8 mouse cellular contexts compared by ENCODE assay signal in genomic region chr13:74350435-74350906, GRCm38 (mm10). TPM values are rescaled to one million over a fixed set of nuclear protein-coding genes. Genes with fewer than 3 reads are reported as not detected.
DNase-seq lines count a peak whose midpoint lies in the region; ATAC-seq and TF ChIP-seq lines count a peak whose summit lies in the region.

No protein-coding gene starts in this region.

- peaks cover 36% of the 10 kb centered on the region for H3K36me3 ChIP-seq in erythroblast, embryonic 14.5 days (ENCODE audit: control insufficient read depth)
- H3K36me3 ChIP-seq in spleen, adult 2 months (ENCODE audit: control insufficient read depth, insufficient read depth, low read length), result no peaks in the 10 kb centered on the region
- peaks cover 14% of the 10 kb centered on the region for H3K36me3 ChIP-seq in neural tube, embryonic 12.5 days

- peak overlapping the region; percentile 82 for H3K4me3 ChIP-seq in erythroblast, embryonic 14.5 days (replicated peaks)
- H3K4me3 ChIP-seq in spleen, adult 2 months (ENCODE audit: extremely low read depth, insufficient read depth, insufficient read length), result peak overlapping the region; percentile 78
- H3K4me3 ChIP-seq in neural tube, embryonic 12.5 days, result peak overlapping the region; percentile 75

- TF ChIP-seq CTCF in spleen, adult 2 months (IDR thresholded peaks at IDR 0.05; ENCODE audit: extremely low read depth, insufficient read depth, insufficient read length, insufficient replicate concordance), result no peak

- TF ChIP-seq POLR2A in spleen, adult 2 months (IDR thresholded peaks at IDR 0.05; ENCODE audit: low read depth, low read length), result no peak

- H3K27ac ChIP-seq in spleen, adult 2 months (ENCODE audit: insufficient read depth, low read length), result no peak overlapping the region
- no peak overlapping the region for H3K27ac ChIP-seq in neural tube, embryonic 12.5 days

- WGBS in spleen, adult 2 months, result 2% methylated on average over 15 of the region's 15 CpGs
- 1% methylated on average over 15 of the region's 15 CpGs for WGBS in large intestine, adult 2 months
- 3% methylated on average over 15 of the region's 15 CpGs for WGBS in neural tube, embryonic 12.5 days

- H3K9ac ChIP-seq in neural tube, embryonic 12.5 days, result peak overlapping the region; percentile 80

- DNase-seq in spleen, adult 2 months (ENCODE audit: low read depth in 1 of 2, low spot score in 2 of 2), result no peak
- no peak for DNase-seq in spleen, adult 12 weeks (ENCODE audit: low spot score)
- peak; percentile 19 for DNase-seq in large intestine, adult 2 months (ENCODE audit: low read depth, low spot score)
- no peak for DNase-seq in left cerebral cortex, adult 9 months (ENCODE audit: low spot score in 2 of 2)
- no peak for DNase-seq in frontal cortex, postnatal 25 days (ENCODE audit: low spot score in 2 of 2)

- no peaks in the 10 kb centered on the region for H3K27me3 ChIP-seq in erythroblast, embryonic 14.5 days (ENCODE audit: control insufficient read depth)
- no peaks in the 10 kb centered on the region for H3K27me3 ChIP-seq in spleen, adult 2 months (ENCODE audit: control insufficient read depth, insufficient read depth, low read length)
- no peaks in the 10 kb centered on the region for H3K27me3 ChIP-seq in neural tube, embryonic 12.5 days (replicated peaks)

- H3K9me3 ChIP-seq in erythroblast, embryonic 14.5 days (ENCODE audit: control insufficient read depth, low read length), result no peaks in the 10 kb centered on the region
- H3K9me3 ChIP-seq in neural tube, embryonic 12.5 days, result no peaks in the 10 kb centered on the region

- ATAC-seq in erythroblast, adult 5-6 weeks (replicated peaks; ENCODE audit: low FRiP score, poor library complexity, severe bottlenecking), result no peak
- peak; percentile 66 for ATAC-seq in neural tube, embryonic 12.5 days (ENCODE audit: low FRiP score, low read depth)

- peaks cover 21% of the 10 kb centered on the region for H3K4me1 ChIP-seq in erythroblast, embryonic 14.5 days (ENCODE audit: control insufficient read depth)
- peaks cover 2% of the 10 kb centered on the region; the same call in 1 of the 2 replicates for H3K4me1 ChIP-seq in spleen, adult 2 months (ENCODE audit: control insufficient read depth, insufficient read depth, insufficient read length)
- peaks cover 14% of the 10 kb centered on the region for H3K4me1 ChIP-seq in neural tube, embryonic 12.5 days

- H3K4me2 ChIP-seq in neural tube, embryonic 12.5 days (replicated peaks), result peak overlapping the region; percentile 63

RNA-seq across cellular contexts. Expression of gene Ccdc127, which starts 0.4 kb away (rescaled TPM):
- polyA plus RNA-seq in erythroblast, embryonic 14.5 days (2012), result 0.10 and 0.16 TPM in 2 replicates
- total RNA-seq in erythroblast, adult 5-6 weeks (2015; ENCODE audit: low replicate concordance), result 15.5 and 21.9 TPM in 2 replicates
- 6.5 and 11.3 TPM in 2 replicates for total RNA-seq in erythroblast, adult 5-6 weeks (2017; ENCODE audit: low replicate concordance)
- 0.97 and 1.2 TPM in 2 replicates for polyA plus RNA-seq in spleen, adult 2 months (2012; rRNA removed)
- polyA plus RNA-seq in large intestine, adult 2 months (2012; rRNA removed), result 2.1 and 2.8 TPM in 2 replicates
- 55.4 and 57.5 TPM in 2 replicates for polyA plus RNA-seq in neural tube, embryonic 12.5 days (2016; fragmentation: Nextera tagmentation; extraction: Ambion mirVana)

RNA-seq across cellular contexts. Expression of gene Sdha, which starts 0.4 kb away (rescaled TPM):
- 1.5 and 2.0 TPM in 2 replicates for polyA plus RNA-seq in erythroblast, embryonic 14.5 days (2012)
- total RNA-seq in erythroblast, adult 5-6 weeks (2015; ENCODE audit: low replicate concordance), result 50.3 and 53.9 TPM in 2 replicates
- 49.2 and 54.2 TPM in 2 replicates for total RNA-seq in erythroblast, adult 5-6 weeks (2017; ENCODE audit: low replicate concordance)
- 49.8 and 69.0 TPM in 2 replicates for polyA plus RNA-seq in spleen, adult 2 months (2012; rRNA removed)
- polyA plus RNA-seq in large intestine, adult 2 months (2012; rRNA removed), result 152 and 235 TPM in 2 replicates
- 206 and 209 TPM in 2 replicates for polyA plus RNA-seq in neural tube, embryonic 12.5 days (2016; fragmentation: Nextera tagmentation; extraction: Ambion mirVana)

RNA-seq across cellular contexts. Expression of gene Lrrc14b, which starts 13.3 kb away (rescaled TPM):
- not detected in 2 replicates for polyA plus RNA-seq in erythroblast, embryonic 14.5 days (2012)
- not detected in 2 replicates for total RNA-seq in erythroblast, adult 5-6 weeks (2015; ENCODE audit: low replicate concordance)
- not detected in 2 replicates for total RNA-seq in erythroblast, adult 5-6 weeks (2017; ENCODE audit: low replicate concordance)
- polyA plus RNA-seq in spleen, adult 2 months (2012; rRNA removed), result 0.07 TPM in 1 of 2 replicates, not detected in the other
- polyA plus RNA-seq in large intestine, adult 2 months (2012; rRNA removed), result 0.22 and 0.37 TPM in 2 replicates
- polyA plus RNA-seq in neural tube, embryonic 12.5 days (2016; fragmentation: Nextera tagmentation; extraction: Ambion mirVana), result not detected in 2 replicates

RNA-seq across cellular contexts. Expression of gene Pdcd6, which starts 33.1 kb away (rescaled TPM):
- 2.1 and 3.0 TPM in 2 replicates for polyA plus RNA-seq in erythroblast, embryonic 14.5 days (2012)
- total RNA-seq in erythroblast, adult 5-6 weeks (2015; ENCODE audit: low replicate concordance), result 39.9 and 42.5 TPM in 2 replicates
- total RNA-seq in erythroblast, adult 5-6 weeks (2017; ENCODE audit: low replicate concordance), result 25.8 and 25.9 TPM in 2 replicates
- 43.3 and 50.7 TPM in 2 replicates for polyA plus RNA-seq in spleen, adult 2 months (2012; rRNA removed)
- 212 and 237 TPM in 2 replicates for polyA plus RNA-seq in large intestine, adult 2 months (2012; rRNA removed)
- polyA plus RNA-seq in neural tube, embryonic 12.5 days (2016; fragmentation: Nextera tagmentation; extraction: Ambion mirVana), result 107 TPM in 2 replicates

RNA-seq across cellular contexts. Expression of gene Zfp72, which starts 40.2 kb away (rescaled TPM):
- polyA plus RNA-seq in erythroblast, embryonic 14.5 days (2012), result not detected in 2 replicates
- 1.7 TPM in 1 of 2 replicates, not detected in the other for total RNA-seq in erythroblast, adult 5-6 weeks (2015; ENCODE audit: low replicate concordance)
- total RNA-seq in erythroblast, adult 5-6 weeks (2017; ENCODE audit: low replicate concordance), result 0.26 and 0.70 TPM in 2 replicates
- polyA plus RNA-seq in spleen, adult 2 months (2012; rRNA removed), result 0.06 and 0.08 TPM in 2 replicates
- 0.15 and 0.29 TPM in 2 replicates for polyA plus RNA-seq in large intestine, adult 2 months (2012; rRNA removed)
- polyA plus RNA-seq in neural tube, embryonic 12.5 days (2016; fragmentation: Nextera tagmentation; extraction: Ambion mirVana), result 4.4 and 5.1 TPM in 2 replicates

Comparison
In these comparisons a context has a peak if more than half of its experiments do, and no peak if none do; other contexts are left out.
1. RNA of gene Ccdc127, which starts 0.4 kb away (polyA plus RNA-seq): 55.4 to 57.5 TPM in neural tube, embryonic 12.5 days; 2.1 to 2.8 TPM in large intestine, adult 2 months, 0.97 to 1.2 TPM in spleen, adult 2 months and 0.10 to 0.16 TPM in erythroblast, embryonic 14.5 days; every median in the first group is over 10 times any median in the second.
2. RNA of gene Sdha, which starts 0.4 kb away (polyA plus RNA-seq): 206 to 209 TPM in neural tube, embryonic 12.5 days, 152 to 235 TPM in large intestine, adult 2 months and 49.8 to 69.0 TPM in spleen, adult 2 months; 1.5 to 2.0 TPM in erythroblast, embryonic 14.5 days; every median in the first group is over 10 times any median in the second.
3. Peak in every context shown above with its lines, with median percentiles within 50 percentile points of each other: H3K4me3 ChIP-seq.